Mouse (Mus musculus) embryonic fibroblast, embryonic 13.5 days (primary cell): ENCODE data around the gene Lrpap1.

Experiments used
- CTCF ChIP-seq: IDR thresholded peaks from 2 replicates; pipeline ENCODE4 v1.5.1; 2011; ENCODE audit warnings: mild to moderate bottlenecking, control low read depth, low read length, moderate library complexity, borderline replicate concordance; ENCODE audit not compliant: insufficient read depth
- POLR2A ChIP-seq: IDR thresholded peaks from 2 replicates; pipeline ENCODE4 v1.6.1; 2011; ENCODE audit warnings: low read depth, mild to moderate bottlenecking, control low read depth, low read length, moderate library complexity

GRCm38 (mm10) chr5:35060098-35060497 is 45.5 kb downstream of the Lrpap1 start:
- TF ChIP-seq CTCF (no peak), POLR2A (no peak)
